Mouse (Mus musculus) layer of hippocampus, postnatal 25 days (tissue): Measurements from ENCODE around the gene Cnot6l. TPM values are rescaled to one million over a fixed set of nuclear protein-coding genes. Genes with fewer than 3 reads are reported as not detected.

ENCODE experiments used
- DNase-seq, 2 experiments: peaks; one replicate each; pipeline ENCODE4 v3.0.0; 2022; ENCODE audit warnings: mixed read lengths in 2 of 2, low spot score in 1 of 2; ENCODE audit errors: extremely low spot score in 1 of 2
- total RNA-seq, 2 experiments: library from RNA; stranded (reverse); gene quantifications; 2 replicates each; pipeline ENCODE4 v1.2.3; 2021

Cnot6l gene
- total RNA-seq, 2 experiments from 2014 or later: 68.4 to 69.9 TPM

DNA sequence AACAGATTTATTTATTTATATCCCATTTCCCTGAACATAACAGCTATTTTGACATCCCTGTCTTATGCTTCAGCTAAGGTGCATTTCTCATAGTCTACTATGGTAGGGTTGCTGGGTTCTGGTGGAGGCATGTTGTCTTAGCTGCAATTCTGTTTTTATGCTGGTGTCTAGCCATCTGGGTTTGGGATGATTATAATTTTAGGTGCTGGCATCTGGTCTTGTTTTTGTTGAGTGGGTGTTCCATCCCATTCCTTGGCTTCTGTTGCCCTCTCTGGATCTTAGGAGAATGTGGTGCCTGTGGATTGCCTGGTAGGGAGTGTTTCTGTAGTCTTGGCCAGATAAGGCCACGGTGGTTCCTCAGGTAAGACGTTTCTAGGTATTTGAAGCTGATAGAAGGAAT, 134.2 kb downstream of the Cnot6l start:
- DNase-seq: no peak

Other genes starting within 250 kb of the Cnot6l start
- not detected for gene Cxcl13, start 207.2 kb downstream of the Cnot6l start, total RNA-seq
- gene Mrpl1, start 45.3 kb upstream of the Cnot6l start, total RNA-seq: 10 to 100 TPM; 16.0 to 18.3 TPM
- 10 to 100 TPM; 10.9 to 14.3 TPM for gene Fras1, start 209.8 kb upstream of the Cnot6l start, total RNA-seq